Mouse (Mus musculus) midbrain, postnatal 0 days (tissue): ENCODE measurements around the gene Cdc42se2. TPM values are rescaled to one million over a fixed set of nuclear protein-coding genes. Genes with fewer than 3 reads are reported as not detected.

Experiments
- ATAC-seq: fragments of 200-750 bp; cut with Nextera tagmentation; 2 replicates; pipeline ENCODE4 v1.8.0; 2017; ENCODE audit warnings: moderate number of reproducible peaks, mild to moderate bottlenecking, moderate TSS enrichment, moderate library complexity; ENCODE audit not compliant: low FRiP score
- DNase-seq: peaks from one replicate; pipeline ENCODE4 v3.0.0-alpha.2; 2015; ENCODE audit warnings: low spot score
- H3K27ac ChIP-seq: fragments of 300-500 bp; sonication (generic); 2 replicates; pipeline ENCODE4 v1.5.1; 2014; ENCODE audit warnings: low read depth, mild to moderate bottlenecking, low read length, mixed read lengths
- H3K27me3 ChIP-seq: fragments of 300-500 bp; sonication (generic); 2 replicates; pipeline ENCODE4 v1.6.1; 2014; ENCODE audit warnings: low read length, control low read depth, mixed read lengths; ENCODE audit not compliant: insufficient read depth
- H3K36me3 ChIP-seq: fragments of 300-500 bp; sonication (generic); 2 replicates; pipeline ENCODE4 v1.6.1; 2014; ENCODE audit warnings: low read length, control low read depth, mixed read lengths; ENCODE audit not compliant: insufficient read depth
- H3K4me1 ChIP-seq: fragments of 300-500 bp; sonication (generic); 2 replicates; pipeline ENCODE4 v1.6.1; 2014; ENCODE audit warnings: mild to moderate bottlenecking, control low read depth, antibody characterized with exemption, low read length, mixed read lengths; ENCODE audit not compliant: insufficient read depth
- H3K4me2 ChIP-seq: fragments of 300-500 bp; sonication (generic); 2 replicates; pipeline ENCODE4 v1.6.1; 2014; ENCODE audit warnings: low read depth, mild to moderate bottlenecking, low read length, mixed read lengths; ENCODE audit not compliant: poor library complexity, severe bottlenecking
- H3K4me3 ChIP-seq: fragments of 300-500 bp; sonication (generic); 2 replicates; pipeline ENCODE4 v1.5.1; 2014; ENCODE audit warnings: low read depth, mild to moderate bottlenecking, low read length, moderate library complexity
- H3K9ac ChIP-seq: fragments of 300-500 bp; sonication (generic); replicated peaks from 2 replicates; pipeline ENCODE4 v1.6.1; 2014; ENCODE audit warnings: mild to moderate bottlenecking, low read length, moderate library complexity, mixed read lengths; ENCODE audit not compliant: poor library complexity, severe bottlenecking
- H3K9me3 ChIP-seq: fragments of 300-500 bp; sonication (generic); 2 replicates; pipeline ENCODE4 v1.6.1; 2016; ENCODE audit warnings: low read length, control low read depth
- CTCF ChIP-seq: IDR thresholded peaks from 2 replicates; pipeline ENCODE4 v1.5.1; 2016; ENCODE audit warnings: antibody characterized with exemption, mild to moderate bottlenecking
- WGBS: fragments of 180-500 bp; shearing (Covaris S2); extraction: QIAGEN DNeasy Blood & Tissue Kit; methylation state at CpG from one replicate; pipeline ENCODE4 v1.1.7; 2014; 5-methylcytosine and 5-hydroxymethylcytosine counted together
- polyA plus RNA-seq: library from polyadenylated mRNA; unstranded; fragments of >200 nt; fragmentation: Nextera tagmentation; extraction: Ambion mirVana; gene quantifications from 2 replicates; pipeline ENCODE4 v1.2.1, GENCODE M21; 2015
- total RNA-seq: library from RNA; depleted of rRNA; stranded (reverse); fragments of >200 nt; gene quantifications from 2 replicates; pipeline ENCODE4 v1.2.3, GENCODE M21; 2014

The Cdc42se2 gene
- total and polyA plus RNA-seq, 2 experiments from 2014 or later, result 134 TPM

DNA sequence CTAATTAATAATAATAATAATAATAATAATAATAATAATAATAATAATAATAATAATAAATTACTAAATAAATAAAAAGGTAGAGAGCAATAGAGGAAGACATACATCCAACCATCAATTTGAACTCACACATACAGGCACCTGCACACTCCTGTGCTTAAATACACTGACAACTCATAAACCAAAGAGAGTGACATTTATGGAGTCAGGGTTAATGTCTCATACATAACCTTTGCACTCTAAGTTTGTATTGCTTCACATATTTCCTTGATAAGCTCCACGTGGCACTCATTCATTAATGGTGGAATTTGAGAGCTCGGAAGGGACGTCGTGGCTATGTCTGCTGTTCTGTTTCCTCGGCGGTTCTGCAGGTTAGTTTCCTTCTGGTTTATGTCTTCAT, 15.1 kb upstream of the Cdc42se2 start:
- no peak overlapping the region for H3K4me2 ChIP-seq
- no peaks in the 10 kb centered on the region for H3K9me3 ChIP-seq
- H3K4me1 ChIP-seq, result no peaks in the 10 kb centered on the region
- no peaks in the 10 kb centered on the region for H3K36me3 ChIP-seq
- WGBS, result 83% methylated on average over 6 of the region's 6 CpGs
- no peak for TF ChIP-seq CTCF
- DNase-seq (no peak), ATAC-seq (no peak)
- H3K27me3 ChIP-seq, result no peaks in the 10 kb centered on the region
- no peak overlapping the region for H3K9ac ChIP-seq
- H3K27ac ChIP-seq, result no peak overlapping the region
- H3K4me3 ChIP-seq, result no peak overlapping the region

GRCm38 (mm10) chr11:54801791-54802558, 14.5 kb upstream of the Cdc42se2 start:
- H3K4me3 ChIP-seq, result no peak overlapping the region
- no peak overlapping the region for H3K4me2 ChIP-seq
- TF ChIP-seq CTCF, result no peak
- H3K27me3 ChIP-seq, result no peaks in the 10 kb centered on the region
- H3K4me1 ChIP-seq, result no peaks in the 10 kb centered on the region
- no peak overlapping the region for H3K9ac ChIP-seq
- no peak for DNase-seq
- ATAC-seq, result no peak
- WGBS, result 79% methylated on average over 6 of the region's 6 CpGs
- H3K9me3 ChIP-seq, result no peaks in the 10 kb centered on the region
- H3K27ac ChIP-seq, result no peak overlapping the region
- H3K36me3 ChIP-seq, result no peaks in the 10 kb centered on the region

GRCm38 (mm10) chr11:54796551-54796950, 9.1 kb upstream of the Cdc42se2 start:
- no peak overlapping the region for H3K9ac ChIP-seq
- no peak overlapping the region for H3K4me2 ChIP-seq
- 86% methylated on average over 11 of the region's 11 CpGs for WGBS
- DNase-seq (no peak), ATAC-seq (no peak)
- no peak for TF ChIP-seq CTCF
- no peaks in the 10 kb centered on the region for H3K27me3 ChIP-seq
- H3K4me1 ChIP-seq, result no peaks in the 10 kb centered on the region
- no peaks in the 10 kb centered on the region for H3K9me3 ChIP-seq
- H3K4me3 ChIP-seq, result no peak overlapping the region
- no peak overlapping the region for H3K27ac ChIP-seq
- H3K36me3 ChIP-seq, result no peaks in the 10 kb centered on the region

DNA sequence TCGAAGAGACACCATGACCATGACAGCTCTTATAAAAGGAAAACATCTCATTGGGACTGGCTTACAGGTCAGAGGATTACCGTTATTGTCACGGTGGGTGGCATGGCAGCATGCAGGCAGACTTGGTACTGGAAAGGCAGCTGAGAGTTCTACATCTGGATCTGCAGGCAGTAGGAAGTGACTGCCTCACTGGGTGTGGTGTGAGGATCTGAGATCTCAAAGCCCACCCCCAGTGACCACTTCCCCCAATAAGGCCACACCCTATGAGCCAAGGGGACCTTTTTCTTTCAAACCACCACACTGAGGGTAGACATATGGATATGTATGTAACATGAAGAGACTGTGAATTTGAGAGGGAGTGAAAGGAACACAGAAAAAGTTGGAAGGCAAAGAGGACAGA, 7.2 kb upstream of the Cdc42se2 start:
- Histone ChIP-seq H3K4me1 (no peaks in the 10 kb centered on the region), H3K36me3 (no peaks in the 10 kb centered on the region), H3K4me2 (no peak overlapping the region), H3K27ac (no peak overlapping the region), H3K4me3 (no peak overlapping the region), H3K27me3 (no peaks in the 10 kb centered on the region), H3K9ac (no peak overlapping the region), H3K9me3 (no peaks in the 10 kb centered on the region)
- no peak for ATAC-seq
- WGBS, result 78% methylated on average over 3 of the region's 3 CpGs
- TF ChIP-seq CTCF, result no peak
- no peak for DNase-seq

DNA sequence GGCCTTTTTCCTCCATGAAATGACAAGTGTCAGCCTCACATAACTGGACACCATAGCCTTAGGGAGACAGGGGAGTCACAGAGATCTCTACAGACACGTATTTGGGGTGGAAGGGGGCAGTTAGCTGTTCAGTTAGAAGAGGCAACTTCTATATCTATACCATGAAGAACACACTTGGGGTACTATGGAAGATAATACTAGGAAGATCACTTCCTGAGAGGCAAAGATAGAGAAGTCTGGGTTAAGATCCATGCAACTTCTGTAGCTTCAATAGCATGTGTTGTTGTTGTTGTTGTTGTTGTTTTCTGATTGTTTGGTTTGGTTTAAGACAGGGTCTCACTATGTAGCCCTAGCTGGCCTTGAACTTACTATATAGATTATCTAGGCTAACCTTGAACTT, 5.7 kb upstream of the Cdc42se2 start:
- no peak for ATAC-seq
- TF ChIP-seq CTCF, result no peak
- 75% methylated on average over 1 of the region's 1 CpGs for WGBS
- H3K27ac ChIP-seq, result no peak overlapping the region
- no peaks in the 10 kb centered on the region for H3K36me3 ChIP-seq
- DNase-seq, result no peak
- no peak overlapping the region for H3K9ac ChIP-seq
- no peaks in the 10 kb centered on the region for H3K27me3 ChIP-seq
- H3K4me1 ChIP-seq, result no peaks in the 10 kb centered on the region
- H3K4me3 ChIP-seq, result no peak overlapping the region
- H3K4me2 ChIP-seq, result no peak overlapping the region
- no peaks in the 10 kb centered on the region for H3K9me3 ChIP-seq

- Histone ChIP-seq H3K4me3 (no peak overlapping the region), H3K9ac (no peak overlapping the region), H3K9me3 (no peaks in the 10 kb centered on the region), H3K4me2 (no peak overlapping the region), H3K36me3 (no peaks in the 10 kb centered on the region), H3K27ac (no peak overlapping the region), H3K27me3 (no peaks in the 10 kb centered on the region), H3K4me1 (no peaks in the 10 kb centered on the region)
- DNase-seq (no peak), ATAC-seq (no peak)
- TF ChIP-seq CTCF, result no peak
- WGBS, result 93% methylated on average over 4 of the region's 4 CpGs
Measured at GRCm38 (mm10) chr11:54791458-54791857, 4.0 kb upstream of the Cdc42se2 start.
